Mouse (Mus musculus): ENCODE measurements around the gene Spast. TPM values are rescaled to one million over a fixed set of nuclear protein-coding genes. Genes with fewer than 3 reads are reported as not detected.
"Not testable (repeated sequence)": the region's sequence is repeated elsewhere in the genome, so short reads cannot be mapped to it uniquely, and the experiment has no call there.

Gene Spast
- polyA plus RNA-seq, 1 experiment from 2014 or later = 5.9 TPM

DNA sequence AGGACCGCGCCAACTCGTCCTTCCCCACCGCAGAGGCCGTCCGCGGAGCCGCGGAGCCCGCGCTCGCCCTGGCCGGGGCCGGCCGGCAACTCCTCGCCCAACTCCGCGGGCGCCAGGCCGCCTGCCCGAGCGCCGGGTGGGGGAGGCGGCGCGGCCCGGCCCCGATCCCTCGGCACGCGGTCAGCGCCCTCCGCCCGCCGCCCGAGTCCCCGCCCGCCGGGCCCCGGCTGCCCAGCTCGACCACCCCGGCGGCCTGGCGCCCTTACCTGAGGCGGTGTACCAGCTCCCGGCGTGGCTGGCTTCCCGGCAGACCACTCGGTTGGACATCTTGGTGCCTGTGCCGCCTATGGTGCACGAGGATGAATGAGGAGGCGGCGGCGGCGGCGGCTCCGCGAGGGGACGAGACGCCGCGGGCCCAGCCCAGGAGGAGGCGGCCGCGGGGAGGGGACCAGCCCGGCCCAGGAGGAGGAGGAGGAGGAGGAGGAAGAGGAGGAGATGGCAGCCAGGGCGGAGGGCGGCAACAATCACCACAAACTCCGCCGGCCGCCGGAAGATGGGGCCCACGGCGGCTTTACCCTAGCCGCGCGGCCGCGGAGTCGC is 44.3 kb upstream of the Spast start:
- Histone ChIP-seq H3K27me3 (ENCODE audit: insufficient read depth, low read length) (no peaks in the 10 kb centered on the region), H3K4me2 (ENCODE audit: low read depth, low read length) (peak overlapping the region; percentile 95), H3K27ac (ENCODE audit: low read depth) (peak overlapping the region; percentile 99), H3K4me1 (ENCODE audit: insufficient read depth) (peaks cover 27% of the 10 kb centered on the region), H3K4me3 (ENCODE audit: low read depth, low read length) (peak overlapping the region; percentile 97), H3K36me3 (replicated peaks; ENCODE audit: insufficient read depth, low read length) (peaks cover 6% of the 10 kb centered on the region), H3K9me3 (ENCODE audit: low read length) (no peaks in the 10 kb centered on the region), H3K9ac (replicated peaks) (peak overlapping the region; percentile 96)
- DNase-seq = peak; percentile 92
- ATAC-seq = peak; percentile 87
- TF ChIP-seq EP300 (IDR thresholded peaks at IDR 0.05; ENCODE audit: low read depth) = no peak
- TF ChIP-seq CTCF (IDR thresholded peaks at IDR 0.05; ENCODE audit: low read depth) = no peak
- 2% methylated on average over 32 of the region's 80 CpGs for WGBS (ENCODE audit: insufficient replicate concordance)

- Histone ChIP-seq H3K27ac (ENCODE audit: low read depth) (peak within 1 kb of the TSS; percentile 99), H3K4me3 (ENCODE audit: low read depth, low read length) (peak within 1 kb of the TSS; percentile 97), H3K27me3 (ENCODE audit: insufficient read depth, low read length) (no peaks in the 10 kb centered on the region), H3K4me2 (ENCODE audit: low read depth, low read length) (peak within 1 kb of the TSS; percentile 96), H3K9me3 (ENCODE audit: low read length) (no peaks in the 10 kb centered on the region), H3K36me3 (replicated peaks; ENCODE audit: insufficient read depth, low read length) (peaks cover 6% of the 10 kb centered on the region), H3K9ac (replicated peaks) (peak within 1 kb of the TSS; percentile 96), H3K4me1 (ENCODE audit: insufficient read depth) (peaks cover 23% of the 10 kb centered on the region)
- TF ChIP-seq EP300 (IDR thresholded peaks at IDR 0.05; ENCODE audit: low read depth) = no peak
- no peak for TF ChIP-seq CTCF (IDR thresholded peaks at IDR 0.05; ENCODE audit: low read depth)
- 0% methylated on average over 38 of the region's 110 CpGs for WGBS (ENCODE audit: insufficient replicate concordance)
- peak; percentile 87 for ATAC-seq
- DNase-seq = peak; percentile 87
These were observed 43.5 kb upstream of the Spast start, which contains the start of gene Memo1 for GRCm38 (mm10) chr17:74295026-74295970. Gene Memo1, minus strand, starts transcription at chr17:74295521.

DNA sequence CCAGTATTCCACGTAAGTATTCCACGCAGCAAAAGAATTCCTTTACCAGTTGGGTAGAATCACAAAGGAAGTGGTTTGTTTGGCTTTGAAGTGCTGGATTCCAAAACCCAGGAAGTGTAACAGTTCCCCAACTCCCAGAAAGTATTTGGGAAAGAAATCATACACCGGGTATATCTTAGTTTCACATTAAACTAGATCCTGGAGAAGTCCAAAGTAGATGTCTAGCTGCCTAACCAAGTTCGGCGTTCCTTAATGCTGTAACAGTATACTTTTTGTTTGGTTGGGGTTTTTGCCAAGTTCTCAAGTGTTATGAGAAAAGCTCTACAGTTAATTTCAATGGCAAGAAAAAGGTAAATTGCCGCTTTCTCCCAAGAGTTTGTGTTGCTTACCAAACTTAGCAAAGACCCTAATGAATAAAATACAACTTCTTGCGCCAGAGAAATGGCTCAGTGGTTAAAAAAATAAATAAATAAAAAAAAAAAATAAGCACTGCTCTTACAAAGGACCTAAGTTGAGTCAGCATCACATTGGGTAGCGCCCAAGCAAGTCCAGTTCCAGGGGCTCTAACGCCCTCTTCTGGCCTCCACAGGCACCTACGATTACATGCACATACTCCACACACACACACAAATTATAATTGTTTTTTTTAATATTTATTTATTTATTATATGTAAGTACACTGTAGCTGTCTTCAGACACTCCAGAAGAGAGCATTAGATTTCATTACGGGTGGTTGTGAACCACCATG is 42.5 kb upstream of the Spast start:
- Histone ChIP-seq H3K36me3 (replicated peaks; ENCODE audit: insufficient read depth, low read length) (peaks cover 10% of the 10 kb centered on the region), H3K4me1 (ENCODE audit: insufficient read depth) (peaks cover 15% of the 10 kb centered on the region), H3K4me2 (ENCODE audit: low read depth, low read length) (peak overlapping the region; percentile 96), H3K9ac (replicated peaks) (peak overlapping the region; percentile 96), H3K9me3 (ENCODE audit: low read length) (no peaks in the 10 kb centered on the region), H3K4me3 (ENCODE audit: low read depth, low read length) (peak overlapping the region; percentile 97), H3K27ac (ENCODE audit: low read depth) (peak overlapping the region; percentile 99), H3K27me3 (ENCODE audit: insufficient read depth, low read length) (no peaks in the 10 kb centered on the region)
- TF ChIP-seq CTCF (IDR thresholded peaks at IDR 0.05; ENCODE audit: low read depth) (peak; percentile 63), EP300 (IDR thresholded peaks at IDR 0.05; ENCODE audit: low read depth) (no peak)
- DNase-seq (peak; percentile 47), ATAC-seq (no peak)
- WGBS (ENCODE audit: insufficient replicate concordance) = 45% methylated on average over 11 of the region's 11 CpGs

- not testable (repeated sequence) for H3K4me3 ChIP-seq (ENCODE audit: low read depth, low read length); DNase-seq; H3K9ac ChIP-seq (replicated peaks); H3K27me3 ChIP-seq (ENCODE audit: insufficient read depth, low read length); H3K9me3 ChIP-seq (ENCODE audit: low read length); ATAC-seq; H3K4me2 ChIP-seq (ENCODE audit: low read depth, low read length); H3K27ac ChIP-seq (ENCODE audit: low read depth)
- Histone ChIP-seq H3K36me3 (replicated peaks; ENCODE audit: insufficient read depth, low read length) (peaks cover 13% of the 10 kb centered on the region), H3K4me1 (ENCODE audit: insufficient read depth) (peaks cover 11% of the 10 kb centered on the region)
- 94% methylated on average over 5 of the region's 5 CpGs for WGBS (ENCODE audit: insufficient replicate concordance)
These were observed 41.8 kb upstream of the Spast start for GRCm38 (mm10) chr17:74296991-74297390.

DNA sequence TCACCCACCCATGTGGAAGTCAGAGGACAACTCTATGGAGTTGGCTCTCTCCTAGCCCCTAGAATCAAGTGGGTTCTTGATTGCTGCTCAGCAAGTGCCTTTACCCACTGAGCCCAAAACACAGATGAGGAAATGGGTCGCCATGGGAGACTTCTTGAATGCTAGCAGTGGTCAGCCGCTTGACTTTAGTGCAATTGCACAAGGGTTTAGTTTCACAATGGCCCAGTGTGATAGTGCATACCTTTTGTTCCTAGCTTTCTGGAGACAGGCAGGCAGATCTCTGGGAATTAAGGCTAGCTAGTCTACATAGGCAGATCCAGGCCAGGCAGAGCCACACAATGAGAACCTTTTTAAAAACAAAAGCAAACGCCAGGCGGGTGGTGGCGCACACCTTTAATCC is 38.7 kb upstream of the Spast start:
- Histone ChIP-seq H3K9ac (replicated peaks) (no peak overlapping the region), H3K27ac (ENCODE audit: low read depth) (no peak overlapping the region), H3K36me3 (replicated peaks; ENCODE audit: insufficient read depth, low read length) (peaks cover 25% of the 10 kb centered on the region), H3K9me3 (ENCODE audit: low read length) (no peaks in the 10 kb centered on the region), H3K4me3 (ENCODE audit: low read depth, low read length) (no peak overlapping the region), H3K27me3 (ENCODE audit: insufficient read depth, low read length) (no peaks in the 10 kb centered on the region), H3K4me1 (ENCODE audit: insufficient read depth) (no peaks in the 10 kb centered on the region; the same call in 1 of the 2 replicates), H3K4me2 (ENCODE audit: low read depth, low read length) (no peak overlapping the region)
- no peak for TF ChIP-seq EP300 (IDR thresholded peaks at IDR 0.05; ENCODE audit: low read depth)
- no peak for TF ChIP-seq CTCF (IDR thresholded peaks at IDR 0.05; ENCODE audit: low read depth)
- WGBS (ENCODE audit: insufficient replicate concordance) = 83% methylated on average over 5 of the region's 5 CpGs
- ATAC-seq = no peak
- DNase-seq = no peak

GRCm38 (mm10) chr17:74304060-74304459 is 34.7 kb upstream of the Spast start:
- no peak overlapping the region for H3K4me3 ChIP-seq (ENCODE audit: low read depth, low read length)
- H3K4me2 ChIP-seq (ENCODE audit: low read depth, low read length) = peak overlapping the region; percentile 29
- H3K36me3 ChIP-seq (replicated peaks; ENCODE audit: insufficient read depth, low read length) = peaks cover 29% of the 10 kb centered on the region
- H3K4me1 ChIP-seq (ENCODE audit: insufficient read depth) = no peaks in the 10 kb centered on the region; the same call in 1 of the 2 replicates
- no peaks in the 10 kb centered on the region for H3K9me3 ChIP-seq (ENCODE audit: low read length)
- H3K9ac ChIP-seq (replicated peaks) = no peak overlapping the region
- H3K27me3 ChIP-seq (ENCODE audit: insufficient read depth, low read length) = no peaks in the 10 kb centered on the region
- TF ChIP-seq EP300 (IDR thresholded peaks at IDR 0.05; ENCODE audit: low read depth) = peak; percentile 95
- no peak for TF ChIP-seq CTCF (IDR thresholded peaks at IDR 0.05; ENCODE audit: low read depth)
- peak overlapping the region; percentile 65; the same call in 1 of the 2 replicates for H3K27ac ChIP-seq (ENCODE audit: low read depth)
- ATAC-seq = peak; percentile 95
- 66% methylated on average over 4 of the region's 4 CpGs for WGBS (ENCODE audit: insufficient replicate concordance)
- DNase-seq = no peak
